Mouse (Mus musculus) CH12.LX (cell line): ENCODE measurements around the gene A330070K13Rik.

Experiments
- CHD2 ChIP-seq: IDR thresholded peaks from 2 replicates; pipeline ENCODE4 v1.6.1; 2011; ENCODE audit warnings: low read length, improper control_type of control experiment
- CTCF ChIP-seq, 2 experiments: IDR thresholded peaks in 1 of 2; conservative IDR thresholded peaks in 1 of 2; 2 replicates each; pipeline ENCODE4 v1.5.1; 2011 to 2012; ENCODE audit warnings: low read depth in 2 of 2, low read length in 2 of 2, improper control_type of control experiment in 1 of 2, inconsistent platforms in 1 of 2, mild to moderate bottlenecking in 1 of 2, moderate library complexity in 1 of 2
- EP300 ChIP-seq: IDR thresholded peaks from 2 replicates; pipeline ENCODE4 v1.6.1; 2011; ENCODE audit warnings: low read length, improper control_type of control experiment
- JUN ChIP-seq: IDR thresholded peaks from 2 replicates; pipeline ENCODE4 v1.6.1; 2011; ENCODE audit warnings: low read depth, mild to moderate bottlenecking, low read length, improper control_type of control experiment, moderate library complexity; ENCODE audit not compliant: insufficient read depth
- KAT2A ChIP-seq: IDR thresholded peaks from 2 replicates; pipeline ENCODE4 v1.6.1; 2012; ENCODE audit warnings: low read length, improper control_type of control experiment, inconsistent platforms; ENCODE audit not compliant: insufficient replicate concordance
- MAFK ChIP-seq: IDR thresholded peaks from 2 replicates; pipeline ENCODE4 v1.6.1; 2011; ENCODE audit warnings: low read length, improper control_type of control experiment; ENCODE audit not compliant: insufficient replicate concordance
- MAX ChIP-seq: IDR thresholded peaks from 2 replicates; pipeline ENCODE4 v1.6.1; 2011; ENCODE audit warnings: low read length, improper control_type of control experiment
- MAZ ChIP-seq: IDR thresholded peaks from 2 replicates; pipeline ENCODE4 v1.6.1; 2012; ENCODE audit warnings: low read depth, mild to moderate bottlenecking, inconsistent platforms, low read length, improper control_type of control experiment, moderate library complexity
- MEF2A ChIP-seq: IDR thresholded peaks from 2 replicates; pipeline ENCODE4 v1.6.1; 2014; ENCODE audit warnings: low read depth, mild to moderate bottlenecking, inconsistent platforms, low read length, improper control_type of control experiment, borderline replicate concordance
- MXI1 ChIP-seq: IDR thresholded peaks from 2 replicates; pipeline ENCODE4 v1.6.1; 2011; ENCODE audit warnings: mild to moderate bottlenecking, low read depth, low read length, improper control_type of control experiment
- POLR2AphosphoS2 ChIP-seq: IDR thresholded peaks from 2 replicates; pipeline ENCODE4 v1.6.1; 2011; ENCODE audit warnings: low read depth, low read length, improper control_type of control experiment
- TBP ChIP-seq: conservative IDR thresholded peaks from 2 replicates; pipeline ENCODE4 v1.6.1; 2011; ENCODE audit warnings: low read depth, low read length, improper control_type of control experiment
- USF1 ChIP-seq: IDR thresholded peaks from 2 replicates; pipeline ENCODE4 v1.6.1; 2014; ENCODE audit warnings: low read depth, mild to moderate bottlenecking, inconsistent platforms, low read length, improper control_type of control experiment
- ZNF384 ChIP-seq: IDR thresholded peaks from 2 replicates; pipeline ENCODE4 v1.6.1; 2012; ENCODE audit warnings: low read depth, low read length, improper control_type of control experiment, inconsistent platforms

DNA sequence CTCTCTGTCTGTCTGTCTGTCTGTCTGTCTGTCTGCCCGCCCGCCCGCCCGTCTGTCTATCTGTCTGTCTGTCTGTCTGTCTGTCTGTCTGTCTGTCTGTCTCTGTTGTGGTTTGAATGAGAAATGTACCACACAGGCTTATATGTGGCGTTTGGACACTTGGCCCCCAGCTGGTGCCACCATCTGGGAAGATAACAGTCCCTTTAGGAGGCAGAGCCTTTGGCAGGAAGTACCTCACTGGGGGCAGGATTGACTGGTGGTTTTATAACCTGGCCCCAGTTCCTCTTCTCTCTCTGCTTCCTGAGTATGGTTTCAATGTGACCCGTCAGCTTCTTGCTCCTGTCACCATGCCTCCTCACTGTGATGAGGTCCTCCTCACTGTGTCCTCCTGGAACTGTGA is 25.3 kb upstream of the A330070K13Rik start:
- TF ChIP-seq MAFK (no peak), MEF2A (no peak), POLR2AphosphoS2 (no peak), MAZ (no peak), CTCF (conservative IDR thresholded peaks at IDR 0.05 in 1 of 2, IDR thresholded peaks at IDR 0.05 in 1 of 2; ENCODE audit: low read depth in 2 of 2, low read length in 2 of 2) (no peak), JUN (no peak), USF1 (no peak), MAX (no peak), TBP (no peak), EP300 (no peak), CHD2 (no peak), ZNF384 (no peak), KAT2A (no peak), MXI1 (no peak)
